ENCODE assay signal across 20 mouse cellular contexts in the genomic region with DNA sequence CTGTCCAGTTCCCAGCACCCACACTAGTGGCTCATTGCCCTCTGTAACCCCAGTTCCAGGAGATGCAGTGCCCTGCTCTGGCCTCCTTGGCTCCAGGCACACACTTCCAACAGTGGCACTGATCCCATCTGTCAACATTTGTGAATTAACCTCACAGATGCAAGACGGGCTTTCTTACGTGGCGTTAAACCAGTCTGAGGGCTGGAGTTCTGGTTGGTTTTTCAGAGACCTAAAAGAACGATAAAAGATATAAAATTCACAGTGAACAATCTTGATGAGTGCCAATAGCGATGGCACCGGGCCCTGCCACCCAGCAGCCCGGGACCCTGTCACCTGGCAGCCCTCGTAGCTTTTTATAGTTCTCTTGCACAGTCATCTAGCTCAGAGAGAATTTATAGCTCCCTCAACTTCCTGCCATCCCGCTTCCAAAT. TPM values are rescaled to one million over a fixed set of nuclear protein-coding genes. Genes with fewer than 3 reads are reported as not detected.
DNase-seq lines count a peak whose midpoint lies in the region; ATAC-seq and TF ChIP-seq lines count a peak whose summit lies in the region.
"Had no signal": no experiment of that assay in that cellular context is flagged by ENCODE, and none has a peak within 500 bp of the region (broad histone marks: within the 10 kb centered on the region; RNA-seq: fewer than 3 reads in every experiment).

No protein-coding gene starts in this region.

- H3K4me3 ChIP-seq in liver, adult 2 months (ENCODE audit: insufficient read depth, low read depth, low read length), result no peak overlapping the region
- H3K4me3 ChIP-seq in liver, embryonic 12.5 days, result no peak overlapping the region
- H3K4me3 ChIP-seq: embryonic facial prominence, embryonic 13.5 days; forebrain, embryonic 12.5 days; neural tube, embryonic 12.5 days had no signal

- no peak overlapping the region for H3K27ac ChIP-seq in liver, adult 2 months (replicated peaks; ENCODE audit: insufficient read depth, low read depth, low read length)
- no peak overlapping the region for H3K27ac ChIP-seq in liver, embryonic 12.5 days
- H3K27ac ChIP-seq: embryonic facial prominence, embryonic 13.5 days; forebrain, embryonic 12.5 days; neural tube, embryonic 12.5 days had no signal

- no peaks in the 10 kb centered on the region for H3K4me1 ChIP-seq in liver, adult 2 months (ENCODE audit: control insufficient read depth, insufficient read depth, low read length)
- H3K4me1 ChIP-seq in liver, embryonic 12.5 days, result no peaks in the 10 kb centered on the region
- H3K4me1 ChIP-seq: embryonic facial prominence, embryonic 13.5 days; forebrain, embryonic 12.5 days; neural tube, embryonic 12.5 days had no signal

- TF ChIP-seq POLR2A in liver, adult 2 months (IDR thresholded peaks at IDR 0.05; ENCODE audit: extremely low read depth, insufficient read depth, low read length), result no peak

- ATAC-seq in cerebellum, adult (ENCODE audit: insufficient number of reproducible peaks, low FRiP score, low TSS enrichment), result peak; percentile 52; the same call in 1 of the 2 replicates
- ATAC-seq in liver, embryonic 12.5 days, result no peak
- no peak for ATAC-seq in erythroid progenitor cell, adult 5-6 weeks (replicated peaks; ENCODE audit: low FRiP score, poor library complexity, severe bottlenecking)
- ATAC-seq: midbrain, embryonic 16.5 days had no signal

- H3K9me3 ChIP-seq in liver, embryonic 12.5 days (replicated peaks), result 0 out of 2 replicates have a peak, but pooled peaks cover 3% of the 10 kb centered on the region
- H3K9me3 ChIP-seq: forebrain, embryonic 12.5 days; neural tube, embryonic 12.5 days had no signal

- 71% methylated on average over 9 of the region's 9 CpGs for WGBS in liver, adult 2 months
- WGBS in liver, embryonic 12.5 days (ENCODE audit: insufficient replicate concordance), result 68% methylated on average over 9 of the region's 9 CpGs

- no peak for DNase-seq in cerebellum, adult 11-12 months
- DNase-seq in liver, adult 2 months (ENCODE audit: extremely low read depth, low read depth, low spot score), result peak; percentile 73
- DNase-seq in heart, adult 9 months (ENCODE audit: low spot score in 2 of 2), result peak; percentile 57 to 62
- DNase-seq in embryo, embryonic 11 days, result no peak
- no peak for DNase-seq in layer of hippocampus, adult 11-12 months (ENCODE audit: low spot score)
- DNase-seq: lung, adult 2 months had no signal

- no peaks in the 10 kb centered on the region for H3K79me2 ChIP-seq in liver, adult 2 months (ENCODE audit: control insufficient read depth, insufficient read depth, low read length)

- H3K9ac ChIP-seq in liver, adult 2 months (ENCODE audit: low read depth, low read length), result no peak overlapping the region
- H3K9ac ChIP-seq in liver, embryonic 12.5 days, result no peak overlapping the region
- H3K9ac ChIP-seq: embryonic facial prominence, embryonic 13.5 days; forebrain, embryonic 12.5 days; neural tube, embryonic 12.5 days had no signal

- no peaks in the 10 kb centered on the region for H3K27me3 ChIP-seq in liver, adult 2 months (ENCODE audit: control insufficient read depth, insufficient read depth, low read length)
- no peaks in the 10 kb centered on the region for H3K27me3 ChIP-seq in liver, embryonic 12.5 days (replicated peaks)
- H3K27me3 ChIP-seq: embryonic facial prominence, embryonic 13.5 days; forebrain, embryonic 12.5 days; neural tube, embryonic 12.5 days had no signal

- TF ChIP-seq CTCF in liver, adult 2 months (IDR thresholded peaks at IDR 0.05; ENCODE audit: low read depth, low read length), result no peak

- no peaks in the 10 kb centered on the region for H3K36me3 ChIP-seq in liver, adult 2 months (ENCODE audit: control insufficient read depth, insufficient read depth, low read length)
- H3K36me3 ChIP-seq in liver, embryonic 12.5 days, result no peaks in the 10 kb centered on the region
- H3K36me3 ChIP-seq: embryonic facial prominence, embryonic 13.5 days; forebrain, embryonic 12.5 days; neural tube, embryonic 12.5 days had no signal

- H3K4me2 ChIP-seq in liver, embryonic 12.5 days, result no peak overlapping the region
- H3K4me2 ChIP-seq: embryonic facial prominence, embryonic 13.5 days; forebrain, embryonic 12.5 days; neural tube, embryonic 12.5 days had no signal

RNA-seq across cellular contexts. Expression of gene 4930402F06Rik, which starts 11.5 kb away (rescaled TPM):
- total RNA-seq in liver, adult 2 months (2014; rRNA removed), result not detected in 2 replicates
- not detected in 2 replicates for polyA plus RNA-seq in liver, adult 2 months (2012; rRNA removed)
- polyA plus RNA-seq in liver, embryonic 12.5 days (2016; fragmentation: Nextera tagmentation; extraction: Ambion mirVana), result not detected in 2 replicates
- not detected in 2 replicates for total RNA-seq in erythroid progenitor cell, adult 5-6 weeks (2015; ENCODE audit: low replicate concordance)
- not detected in 2 replicates for total RNA-seq in erythroid progenitor cell, adult 5-6 weeks (2017; ENCODE audit: low replicate concordance)
- total RNA-seq: adrenal gland, adult 18-20 months; gastrocnemius, postnatal 36 days; layer of hippocampus, adult 8-10 months; left cerebral cortex, adult 8-10 months; megakaryocyte, adult 5-6 weeks had no signal
- polyA plus RNA-seq: embryonic facial prominence, embryonic 13.5 days; forebrain, embryonic 12.5 days; kidney, embryonic 16.5 days; limb, embryonic 14.5 days; lung, adult 2 months; midbrain, embryonic 16.5 days; neural tube, embryonic 12.5 days had no signal

RNA-seq across cellular contexts. Expression of gene 4930568D16Rik, which starts 17.9 kb away (rescaled TPM):
- total RNA-seq in liver, adult 2 months (2014; rRNA removed), result not detected in 2 replicates
- polyA plus RNA-seq in liver, adult 2 months (2012; rRNA removed), result not detected in 2 replicates
- not detected in 2 replicates for polyA plus RNA-seq in liver, embryonic 12.5 days (2016; fragmentation: Nextera tagmentation; extraction: Ambion mirVana)
- total RNA-seq in erythroid progenitor cell, adult 5-6 weeks (2015; ENCODE audit: low replicate concordance), result not detected in 2 replicates
- total RNA-seq in erythroid progenitor cell, adult 5-6 weeks (2017; ENCODE audit: low replicate concordance), result not detected in 2 replicates
- total RNA-seq: adrenal gland, adult 18-20 months; gastrocnemius, postnatal 36 days; layer of hippocampus, adult 8-10 months; left cerebral cortex, adult 8-10 months; megakaryocyte, adult 5-6 weeks had no signal
- polyA plus RNA-seq: embryonic facial prominence, embryonic 13.5 days; forebrain, embryonic 12.5 days; kidney, embryonic 16.5 days; limb, embryonic 14.5 days; lung, adult 2 months; midbrain, embryonic 16.5 days; neural tube, embryonic 12.5 days had no signal

RNA-seq across cellular contexts. Expression of gene Stom, which starts 48.7 kb away (rescaled TPM):
- 42.4 and 46.7 TPM in 2 replicates for total RNA-seq in liver, adult 2 months (2014; rRNA removed)
- polyA plus RNA-seq in liver, adult 2 months (2012; rRNA removed), result 34.2 and 40.3 TPM in 2 replicates
- 134 TPM in 2 replicates for polyA plus RNA-seq in liver, embryonic 12.5 days (2016; fragmentation: Nextera tagmentation; extraction: Ambion mirVana)
- 563 and 590 TPM in 2 replicates for total RNA-seq in erythroid progenitor cell, adult 5-6 weeks (2015; ENCODE audit: low replicate concordance)
- 638 and 692 TPM in 2 replicates for total RNA-seq in erythroid progenitor cell, adult 5-6 weeks (2017; ENCODE audit: low replicate concordance)

Comparison
In these comparisons a context has a peak if more than half of its experiments do, and no peak if none do; other contexts are left out.
1. DNase-seq: peak in liver, adult 2 months (single experiment) and heart, adult 9 months (2 of 2); none in cerebellum, adult 11-12 months (single experiment), embryo, embryonic 11 days (single experiment) and layer of hippocampus, adult 11-12 months (single experiment).
2. RNA of gene Stom, which starts 48.7 kb away (total RNA-seq): 563 to 692 TPM in erythroid progenitor cell, adult 5-6 weeks; 42.4 to 46.7 TPM in liver, adult 2 months; every median in the first group is over 10 times any median in the second.